Mouse (Mus musculus): Measurements from ENCODE around the gene En1. TPM values are rescaled to one million over a fixed set of nuclear protein-coding genes. Genes with fewer than 3 reads are reported as not detected.

The En1 gene
- total RNA-seq, 2 experiments from 2014 or later: 0.21 TPM; not detected in 1

DNA sequence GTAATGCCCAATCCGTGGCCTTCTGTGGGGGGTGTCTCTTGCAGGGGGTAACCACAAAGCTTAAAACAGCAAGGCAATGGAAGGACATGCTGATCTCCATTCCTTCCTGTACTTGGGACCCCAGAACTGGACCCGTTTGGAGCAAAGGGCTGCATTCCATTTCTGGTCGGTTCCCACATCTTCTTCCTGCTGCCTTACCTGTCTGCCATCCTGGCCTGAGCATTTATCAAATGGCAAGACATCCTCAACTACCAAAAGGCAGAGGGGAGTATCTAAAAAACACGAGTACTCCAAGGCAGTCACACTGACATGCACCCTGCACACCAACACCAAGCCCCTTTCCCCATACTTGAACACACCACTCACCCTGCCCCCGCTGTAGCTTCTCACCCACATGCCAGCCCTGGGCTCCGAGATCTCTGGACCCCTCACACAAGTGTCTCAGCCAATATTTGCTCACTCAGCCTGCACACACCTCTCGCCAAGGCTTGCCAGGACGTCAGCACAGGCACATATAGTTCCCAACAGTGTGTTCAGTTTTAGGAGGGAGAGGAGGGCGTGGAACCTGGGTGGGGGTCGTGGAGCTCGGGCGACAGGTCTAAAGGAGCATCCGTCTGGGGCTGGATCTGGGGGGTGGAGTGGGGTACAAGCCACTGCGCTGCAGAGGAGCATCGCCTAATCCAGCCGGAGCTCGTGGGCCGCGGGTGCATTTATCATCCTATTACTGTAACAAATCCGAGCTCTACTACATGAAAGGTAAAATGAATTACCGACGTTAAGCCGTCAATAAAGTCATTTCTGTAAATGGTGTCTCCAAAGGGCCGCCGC, 2.7 kb upstream of the En1 start:
- DNase-seq (ENCODE audit: low spot score in 2 of 2): no peak

DNA sequence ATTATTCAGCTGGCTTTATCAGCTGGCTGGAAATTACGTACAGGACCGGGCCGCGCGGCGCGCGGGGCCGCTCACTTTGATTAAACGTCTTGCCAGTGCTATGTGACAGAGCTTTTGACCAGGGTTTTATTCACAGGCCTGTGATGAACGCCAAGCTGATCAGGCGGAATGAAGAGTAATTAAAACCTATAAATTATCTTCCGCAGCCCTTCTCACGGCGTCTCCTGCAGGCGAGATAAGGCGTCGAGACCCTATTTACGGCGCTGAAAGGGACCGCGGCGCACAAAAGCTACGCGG, 2.1 kb upstream of the En1 start:
- no peak for DNase-seq (ENCODE audit: low spot score in 2 of 2)

DNA sequence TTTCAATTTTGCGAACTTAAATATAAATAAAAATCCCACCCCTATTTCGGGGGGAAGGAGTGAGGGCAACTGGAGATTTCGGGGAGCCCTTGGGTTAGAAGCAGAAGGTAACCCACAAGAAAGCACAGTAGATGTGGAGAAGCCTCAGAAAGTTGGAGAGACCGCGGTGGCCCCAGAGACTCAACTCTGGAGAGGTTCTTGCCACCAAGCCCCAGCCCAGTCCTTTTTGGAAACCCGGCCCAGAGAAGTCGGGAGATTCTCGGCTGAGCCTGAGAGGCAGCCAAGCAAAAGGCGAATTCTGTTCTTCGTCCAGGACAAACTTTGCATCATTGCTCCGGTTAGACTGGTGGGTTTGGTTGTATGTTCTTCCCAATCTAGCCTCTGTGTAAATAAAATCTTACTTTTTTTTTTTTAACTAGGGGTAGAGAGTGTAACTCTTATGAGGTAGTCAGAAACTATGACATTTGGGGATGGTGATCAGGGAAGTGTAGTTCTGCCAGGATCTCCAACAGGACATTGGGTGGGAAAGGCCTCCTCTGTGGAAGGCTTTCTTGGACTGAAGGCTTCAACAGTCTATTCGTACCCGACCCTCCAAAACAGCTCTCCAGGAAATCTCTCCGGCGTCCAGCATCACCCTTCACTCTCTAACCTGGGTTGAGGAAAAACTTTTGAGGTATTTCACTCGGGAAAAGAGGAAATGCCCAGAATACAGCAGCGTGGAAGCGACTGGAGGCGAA, 1.5 kb upstream of the En1 start:
- DNase-seq (ENCODE audit: low spot score in 2 of 2): no peak

DNA sequence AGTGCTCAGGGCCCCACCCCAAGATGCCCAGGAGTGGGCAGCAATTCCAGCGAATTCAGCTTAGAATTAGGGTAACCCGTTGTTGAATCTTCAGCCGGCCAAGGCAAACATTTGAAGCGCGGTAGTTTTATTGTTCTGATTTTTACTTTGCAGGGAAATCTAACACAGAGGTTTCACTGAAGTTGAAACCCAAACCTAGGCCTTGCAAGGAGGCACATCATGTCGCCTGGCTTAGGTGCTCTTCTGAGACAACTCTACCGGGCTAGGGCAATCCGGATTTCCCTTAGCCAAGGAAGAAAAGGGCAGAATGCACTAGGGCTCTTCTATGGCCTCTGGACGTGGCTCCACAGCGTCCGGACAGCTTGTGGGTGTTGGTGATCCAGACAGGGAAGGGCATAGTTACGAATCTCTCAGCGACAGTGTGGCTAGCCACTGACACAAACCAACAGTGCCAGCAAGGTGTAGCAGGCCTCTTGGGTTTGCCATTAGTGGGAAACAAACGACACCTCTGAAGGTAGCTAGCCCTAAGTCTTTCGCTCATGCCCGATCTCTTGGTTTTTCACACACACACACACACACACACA, 873 bp upstream of the En1 start:
- no peak for DNase-seq (ENCODE audit: low spot score in 2 of 2)

DNA sequence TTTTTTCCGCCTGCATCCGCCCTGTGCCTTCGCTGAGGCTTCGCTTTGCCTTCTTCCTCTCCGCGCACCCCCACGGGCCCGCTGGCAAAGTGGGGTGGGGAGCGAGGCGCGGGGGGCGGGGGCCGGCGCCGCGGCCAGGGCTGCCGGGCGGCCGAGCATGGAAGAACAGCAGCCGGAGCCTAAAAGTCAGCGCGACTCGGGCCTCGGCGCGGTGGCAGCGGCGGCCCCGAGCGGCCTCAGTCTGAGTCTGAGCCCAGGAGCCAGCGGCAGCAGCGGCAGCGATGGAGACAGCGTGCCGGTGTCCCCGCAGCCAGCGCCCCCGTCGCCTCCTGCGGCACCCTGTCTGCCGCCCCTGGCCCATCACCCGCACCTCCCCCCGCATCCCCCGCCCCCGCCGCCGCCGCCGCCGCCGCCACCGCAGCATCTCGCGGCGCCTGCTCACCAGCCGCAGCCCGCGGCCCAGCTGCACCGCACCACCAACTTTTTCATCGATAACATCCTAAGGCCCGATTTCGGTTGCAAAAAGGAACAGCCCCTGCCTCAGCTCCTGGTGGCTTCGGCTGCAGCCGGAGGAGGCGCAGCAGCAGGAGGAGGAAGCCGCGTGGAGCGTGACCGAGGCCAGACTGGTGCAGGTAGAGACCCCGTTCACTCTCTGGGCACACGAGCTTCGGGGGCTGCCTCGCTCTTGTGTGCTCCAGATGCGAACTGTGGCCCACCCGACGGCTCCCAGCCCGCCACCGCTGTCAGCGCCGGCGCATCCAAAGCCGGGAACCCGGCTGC, 848 bp downstream of the En1 start:
- no peak for DNase-seq (ENCODE audit: low spot score in 2 of 2)

DNA sequence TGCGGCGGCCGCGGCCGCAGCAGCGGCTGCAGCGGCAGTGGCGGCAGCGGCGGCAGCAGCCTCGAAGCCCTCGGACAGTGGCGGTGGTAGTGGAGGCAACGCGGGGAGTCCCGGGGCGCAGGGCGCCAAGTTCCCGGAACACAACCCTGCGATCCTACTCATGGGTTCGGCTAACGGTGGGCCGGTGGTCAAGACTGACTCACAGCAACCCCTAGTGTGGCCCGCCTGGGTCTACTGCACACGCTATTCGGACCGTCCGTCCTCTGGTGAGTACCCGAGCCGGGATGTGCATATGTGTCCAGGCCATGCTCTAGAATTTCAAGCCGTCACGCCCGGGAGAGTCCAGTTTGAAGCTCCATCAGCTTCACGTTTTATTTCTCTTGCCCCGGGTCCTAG, 1.4 kb downstream of the En1 start:
- DNase-seq (ENCODE audit: low spot score in 2 of 2): no peak

DNA sequence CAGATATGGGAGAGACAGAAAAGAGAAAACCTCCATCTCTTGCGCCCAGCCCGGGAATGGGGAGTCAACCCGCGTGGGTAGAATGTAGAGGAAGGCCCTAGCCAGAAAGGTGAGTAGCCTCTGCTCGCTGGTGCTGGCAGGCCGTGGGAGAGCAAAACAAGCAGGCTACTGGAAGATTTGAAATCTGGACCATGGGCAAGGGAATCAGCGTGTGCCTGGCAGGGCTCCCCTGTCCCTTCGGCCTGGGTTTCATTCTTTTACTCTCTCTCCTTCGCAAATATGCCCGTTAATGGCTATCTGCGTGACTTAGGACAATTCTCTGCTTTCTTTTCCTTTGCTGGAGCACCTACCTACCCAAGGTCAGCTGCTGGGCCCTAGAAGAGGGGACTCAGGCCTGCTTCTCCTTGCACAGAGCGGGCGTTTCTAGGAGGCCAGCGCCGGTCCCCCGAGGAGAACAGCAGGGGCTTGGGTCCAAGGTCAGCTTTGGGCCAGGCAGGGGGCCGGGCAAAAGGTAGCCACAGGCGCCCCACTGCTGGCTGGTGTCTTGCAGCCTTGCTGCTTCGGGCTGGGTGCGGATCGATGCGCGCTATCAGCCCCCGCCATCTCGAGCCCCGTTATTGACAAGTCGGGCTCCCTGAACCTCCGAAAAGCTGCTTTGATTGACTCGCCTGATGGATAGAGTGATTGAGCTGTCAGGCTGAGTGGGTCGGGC, 2.4 kb downstream of the En1 start:
- DNase-seq (ENCODE audit: low spot score in 2 of 2): no peak

DNA sequence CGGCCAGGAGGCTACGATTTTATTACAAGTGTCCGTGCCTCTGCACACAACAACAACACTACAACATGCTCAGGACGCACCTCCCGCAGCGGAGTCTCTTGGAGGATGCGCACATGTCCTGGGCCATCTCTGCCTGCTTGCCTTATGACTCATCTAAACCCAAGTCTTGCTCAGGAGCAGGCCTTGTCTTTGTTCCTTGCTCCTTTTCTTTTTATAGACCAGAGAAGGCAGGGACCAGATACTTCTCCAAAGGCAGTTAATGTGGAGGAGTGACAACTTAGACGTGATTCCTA, 2.9 kb downstream of the En1 start:
- DNase-seq (ENCODE audit: low spot score in 2 of 2): no peak

DNA sequence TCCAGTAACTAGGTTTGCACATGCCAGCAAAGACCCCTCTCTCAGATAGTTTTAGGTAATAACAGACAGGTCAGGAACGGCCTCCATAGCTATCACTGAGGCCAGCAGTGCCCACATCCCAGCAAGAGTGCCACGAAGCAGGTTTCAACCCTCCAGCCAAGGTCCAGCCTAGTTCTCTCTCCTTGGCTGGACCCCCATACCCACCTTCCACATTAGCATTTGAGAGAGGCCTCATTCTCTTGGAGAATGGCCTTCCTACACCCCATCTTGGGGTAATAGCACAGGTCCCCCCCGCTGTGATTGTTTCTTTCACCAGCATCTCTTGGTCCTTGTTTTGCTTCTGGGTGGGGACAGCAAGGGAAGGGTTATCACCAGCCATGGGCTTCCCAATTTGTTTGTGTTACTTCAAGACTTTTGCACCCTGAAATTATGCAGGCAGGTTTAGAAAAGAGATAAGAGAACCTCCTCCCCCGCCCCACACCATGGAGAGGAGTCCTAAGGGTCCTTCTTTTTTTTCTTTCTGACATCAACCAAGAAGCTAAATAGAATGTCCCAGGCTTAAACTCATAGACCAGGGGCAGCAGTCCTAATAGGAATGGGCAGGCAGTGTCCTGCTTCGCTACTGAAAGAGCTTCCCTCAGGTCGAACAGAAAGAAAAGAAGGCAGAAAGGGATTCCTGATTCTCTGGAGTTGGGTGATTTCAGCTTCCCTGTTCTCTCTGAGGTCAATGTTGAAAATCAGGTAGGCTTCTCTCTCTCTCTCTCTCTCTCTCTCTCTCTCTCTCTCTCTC, 3.5 kb downstream of the En1 start:
- DNase-seq (ENCODE audit: low spot score in 2 of 2): no peak

DNA sequence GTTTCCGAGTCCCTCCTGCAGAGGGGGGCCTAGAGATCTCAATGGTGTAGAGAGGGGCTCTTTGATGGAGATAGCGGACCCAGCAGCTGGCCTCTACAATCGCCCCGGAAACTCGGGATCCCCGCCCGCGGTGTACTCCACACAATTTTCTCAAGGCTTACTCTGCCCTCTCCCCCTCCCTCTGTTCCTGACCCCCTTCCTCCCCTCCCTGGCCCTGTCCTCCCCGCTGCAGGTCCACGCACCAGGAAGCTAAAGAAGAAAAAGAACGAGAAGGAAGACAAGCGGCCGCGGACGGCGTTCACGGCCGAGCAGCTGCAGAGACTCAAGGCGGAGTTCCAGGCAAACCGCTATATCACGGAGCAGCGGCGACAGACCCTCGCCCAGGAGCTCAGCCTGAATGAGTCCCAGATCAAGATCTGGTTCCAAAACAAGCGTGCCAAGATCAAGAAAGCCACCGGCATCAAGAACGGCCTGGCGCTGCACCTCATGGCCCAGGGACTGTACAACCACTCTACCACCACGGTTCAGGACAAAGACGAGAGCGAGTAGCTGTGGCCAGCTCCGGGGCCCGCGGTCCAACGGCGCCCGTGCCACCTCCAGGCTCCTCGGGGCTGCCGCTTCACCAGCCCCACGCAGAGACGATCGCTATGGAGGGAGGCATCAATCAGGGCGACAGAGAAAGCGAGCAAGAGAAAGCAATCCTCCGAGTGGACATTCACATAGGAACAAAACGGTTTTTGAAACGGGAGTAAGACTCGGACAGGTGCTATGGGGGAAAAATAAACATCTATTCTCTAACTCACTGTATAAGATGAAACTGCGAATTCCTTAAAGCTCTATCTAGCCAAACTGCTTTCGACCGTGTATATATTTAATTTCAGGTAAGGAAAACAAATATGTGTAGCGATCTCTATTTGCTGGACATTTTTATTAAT, 4.7 kb downstream of the En1 start:
- DNase-seq (ENCODE audit: low spot score in 2 of 2): no peak

DNA sequence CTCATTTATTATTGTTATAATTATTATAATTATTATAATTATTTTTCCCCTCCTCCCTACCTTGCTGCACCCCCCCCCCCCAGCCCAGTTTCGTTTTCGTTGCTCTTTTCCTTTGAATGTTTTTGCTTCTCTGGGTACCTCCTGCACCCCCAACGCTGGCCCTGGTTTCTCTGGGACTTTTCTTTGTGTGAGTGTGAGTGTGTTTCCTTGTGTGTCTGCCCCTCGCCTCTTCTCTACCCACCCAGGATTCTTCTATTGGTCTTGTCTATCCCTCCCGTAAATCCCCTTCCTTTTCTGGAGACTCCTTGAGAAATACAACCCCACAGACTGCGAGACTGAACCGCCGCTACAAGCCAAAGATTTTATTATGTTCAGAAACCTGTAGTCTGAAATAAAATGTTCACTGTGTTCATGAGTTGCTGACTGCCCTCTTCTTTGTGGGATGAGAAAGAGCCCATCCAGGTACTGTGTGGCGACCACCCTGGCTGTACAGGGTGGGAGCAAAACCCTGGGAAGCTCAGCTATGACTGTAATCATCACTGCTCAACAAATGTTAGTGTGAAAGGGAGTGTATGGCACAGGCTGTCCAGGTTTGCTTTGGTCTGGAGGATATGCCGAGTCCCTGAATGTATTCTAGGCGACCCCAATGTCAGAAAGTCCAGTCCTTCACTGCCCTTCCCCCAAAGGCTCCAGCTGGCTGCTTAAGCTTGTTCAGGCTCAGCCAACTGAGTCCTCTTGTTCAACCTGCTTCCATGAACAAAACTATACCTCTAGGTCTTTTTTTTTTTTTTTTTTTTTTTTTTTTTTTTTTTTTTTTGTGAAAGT, 5.6 kb downstream of the En1 start:
- DNase-seq (ENCODE audit: low spot score in 2 of 2): no peak

DNA sequence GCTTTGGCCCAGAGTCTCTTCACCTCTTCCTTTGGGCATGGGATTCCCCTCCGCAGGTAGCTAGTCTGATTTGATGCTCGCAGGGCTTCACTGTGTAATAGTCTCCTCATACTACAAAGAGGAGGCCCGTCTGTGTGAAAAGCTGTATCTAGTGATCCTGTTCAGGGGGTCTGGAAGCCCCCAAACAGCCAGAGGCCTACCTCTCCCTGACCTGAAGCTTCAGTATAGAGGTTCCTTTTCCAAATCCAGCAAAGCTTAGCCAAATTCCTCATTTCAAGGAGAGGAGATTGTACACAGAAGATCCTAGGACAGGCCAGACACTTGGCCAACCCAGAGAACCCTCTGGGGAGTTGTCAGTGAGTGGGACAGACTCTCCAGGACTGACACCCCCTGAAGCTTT, 6.2 kb downstream of the En1 start:
- DNase-seq (ENCODE audit: low spot score in 2 of 2): no peak

DNA sequence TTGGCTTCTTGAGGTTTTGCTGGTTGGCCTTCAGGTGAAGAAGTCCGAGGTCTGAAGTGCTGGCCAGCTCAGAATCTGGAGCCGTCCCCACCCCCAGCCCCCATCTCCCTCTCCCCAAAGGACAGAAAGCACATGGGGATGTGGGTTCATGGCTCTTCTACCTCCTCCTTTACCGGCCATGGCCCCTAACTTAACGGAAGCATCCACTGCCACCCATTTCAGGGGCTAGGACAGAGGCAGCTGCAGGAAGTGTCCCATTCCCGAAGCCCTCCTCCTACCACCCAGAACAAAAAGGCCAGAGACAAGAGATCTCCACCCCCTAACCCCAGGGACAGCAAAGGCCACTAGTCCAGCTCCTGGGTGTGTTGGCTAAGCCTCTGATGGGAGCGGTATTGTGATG, 7.4 kb downstream of the En1 start:
- DNase-seq (ENCODE audit: low spot score in 2 of 2): no peak

DNA sequence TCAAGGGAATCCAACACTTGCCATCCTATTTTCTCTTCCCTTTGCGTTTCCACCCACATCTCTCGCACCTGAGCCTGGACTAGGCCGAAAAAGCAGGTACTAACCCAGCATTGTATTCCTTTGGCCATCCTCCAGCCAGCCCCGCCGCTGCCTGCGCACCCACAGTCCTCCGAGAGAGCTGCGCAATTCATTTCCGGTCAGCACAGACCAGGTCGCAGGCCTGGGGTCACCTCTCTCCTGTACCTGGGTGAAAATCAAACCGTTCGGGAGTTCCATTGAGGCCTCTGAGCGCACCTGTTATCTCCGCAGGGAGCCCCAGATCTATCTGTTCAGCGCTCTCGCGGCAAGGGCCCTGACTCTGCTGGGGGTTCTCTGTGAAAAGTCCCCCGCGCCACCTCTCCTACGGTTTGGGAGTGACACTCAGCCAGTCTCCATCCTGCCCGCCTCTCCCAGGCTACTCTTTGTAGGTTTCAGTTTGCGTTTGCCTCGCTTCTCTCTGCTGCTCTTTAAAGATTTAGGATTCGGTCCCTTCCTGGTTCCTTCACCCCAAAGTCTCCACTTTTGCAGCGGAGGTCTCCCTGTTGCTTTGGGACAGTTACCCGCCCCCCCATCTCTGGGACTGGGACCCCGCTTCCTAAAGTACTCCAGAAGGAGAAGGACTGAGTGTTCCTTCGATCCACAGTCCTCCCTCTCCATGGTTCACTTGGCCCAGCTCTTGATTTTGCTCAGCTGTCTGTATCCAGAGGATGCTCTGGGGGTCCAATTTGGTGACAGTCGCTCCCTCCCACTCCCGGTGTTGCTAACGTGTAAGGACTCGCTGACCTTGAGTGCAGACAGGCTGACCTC, 11.5 kb downstream of the En1 start:
- no peak for DNase-seq (ENCODE audit: low spot score in 2 of 2)

DNA sequence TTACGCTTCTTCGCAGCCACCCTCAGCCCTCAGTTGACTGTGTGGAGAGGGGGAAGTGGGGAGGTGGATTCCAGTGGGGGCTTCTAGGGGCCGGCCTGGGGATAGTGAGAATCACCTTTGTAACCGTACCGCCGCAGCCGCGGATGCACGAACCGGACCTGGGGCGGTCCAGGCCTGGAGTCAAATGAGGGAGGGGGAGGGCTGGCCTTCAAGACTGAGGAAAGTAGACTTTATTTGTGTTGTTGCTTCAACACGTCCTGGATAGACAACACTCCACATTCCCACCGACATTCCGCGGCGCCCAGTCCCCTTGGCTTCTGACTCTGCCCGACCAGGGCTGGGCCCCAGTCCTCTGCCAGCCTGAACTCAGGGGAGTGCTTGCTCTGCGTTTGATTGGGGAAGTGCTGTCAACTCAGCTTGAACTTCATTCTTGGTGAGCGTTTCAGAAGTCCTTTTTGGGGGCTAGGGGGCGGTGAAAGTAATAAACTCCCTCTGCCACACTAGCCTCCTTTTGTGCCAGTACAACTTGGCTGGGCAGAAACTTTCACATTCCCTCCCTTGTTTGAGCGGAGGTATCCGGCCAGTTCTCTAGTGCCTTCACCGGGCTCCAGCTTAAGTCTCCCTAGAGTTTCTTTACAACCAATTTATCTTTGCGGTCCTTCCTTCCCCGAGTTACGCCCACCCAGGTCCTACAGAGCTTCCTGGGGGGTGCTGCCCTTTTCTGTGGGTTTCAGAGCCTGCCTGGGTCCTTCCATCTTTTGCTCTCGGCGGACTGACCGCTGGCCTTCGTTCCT, 12.3 kb downstream of the En1 start:
- DNase-seq (ENCODE audit: low spot score in 2 of 2): no peak

DNA sequence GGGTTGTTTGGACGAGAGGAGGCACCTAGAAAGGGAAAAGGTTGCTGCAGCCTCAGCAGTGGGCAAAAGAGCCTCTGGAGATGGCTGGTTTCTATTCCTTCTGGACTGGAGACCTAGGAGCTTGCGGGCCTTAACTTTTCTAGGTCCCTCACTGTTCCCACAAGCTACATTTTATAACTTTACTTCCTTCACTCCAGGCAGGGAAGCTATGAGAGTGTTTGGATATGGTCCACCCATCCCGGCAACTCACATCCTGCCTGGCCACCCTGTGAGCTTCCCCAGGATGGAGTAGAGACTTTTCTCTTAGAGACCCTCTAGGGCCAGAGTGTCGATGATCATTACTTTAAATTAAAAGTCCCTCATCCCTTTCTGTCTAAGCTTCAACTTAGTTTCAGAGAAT, 13.3 kb downstream of the En1 start:
- DNase-seq (ENCODE audit: low spot score in 2 of 2): no peak

DNA sequence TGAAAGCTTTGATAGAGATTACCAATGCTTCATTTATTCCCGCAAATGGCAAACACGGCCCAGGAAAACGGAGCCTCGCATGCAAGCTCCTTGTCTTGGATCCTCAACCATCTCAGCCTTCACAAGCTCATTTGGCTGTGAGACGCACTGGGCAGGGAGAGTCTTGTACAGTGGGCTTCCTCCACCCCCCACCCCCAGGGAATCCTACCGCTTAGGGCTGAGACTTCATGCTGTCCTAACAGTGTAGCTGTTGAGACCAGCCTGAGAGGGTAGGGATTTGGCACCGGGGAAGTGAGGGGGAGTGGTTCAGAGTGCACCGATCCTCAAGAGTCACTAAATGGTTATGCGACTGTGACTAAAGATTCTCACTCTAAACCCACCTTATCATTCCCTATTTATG, 13.7 kb downstream of the En1 start:
- DNase-seq (ENCODE audit: low spot score in 2 of 2): no peak

All from layer of hippocampus, postnatal 14 days (tissue).